Mouse (Mus musculus) skeletal muscle tissue, adult 2 months (tissue): ENCODE data around the gene Hsf4.

ENCODE experiments used
- DNase-seq: peaks from one replicate; pipeline ENCODE4 v3.0.0-alpha.2; 2012; ENCODE audit warnings: low read depth, low spot score

Gene Hsf4

DNA sequence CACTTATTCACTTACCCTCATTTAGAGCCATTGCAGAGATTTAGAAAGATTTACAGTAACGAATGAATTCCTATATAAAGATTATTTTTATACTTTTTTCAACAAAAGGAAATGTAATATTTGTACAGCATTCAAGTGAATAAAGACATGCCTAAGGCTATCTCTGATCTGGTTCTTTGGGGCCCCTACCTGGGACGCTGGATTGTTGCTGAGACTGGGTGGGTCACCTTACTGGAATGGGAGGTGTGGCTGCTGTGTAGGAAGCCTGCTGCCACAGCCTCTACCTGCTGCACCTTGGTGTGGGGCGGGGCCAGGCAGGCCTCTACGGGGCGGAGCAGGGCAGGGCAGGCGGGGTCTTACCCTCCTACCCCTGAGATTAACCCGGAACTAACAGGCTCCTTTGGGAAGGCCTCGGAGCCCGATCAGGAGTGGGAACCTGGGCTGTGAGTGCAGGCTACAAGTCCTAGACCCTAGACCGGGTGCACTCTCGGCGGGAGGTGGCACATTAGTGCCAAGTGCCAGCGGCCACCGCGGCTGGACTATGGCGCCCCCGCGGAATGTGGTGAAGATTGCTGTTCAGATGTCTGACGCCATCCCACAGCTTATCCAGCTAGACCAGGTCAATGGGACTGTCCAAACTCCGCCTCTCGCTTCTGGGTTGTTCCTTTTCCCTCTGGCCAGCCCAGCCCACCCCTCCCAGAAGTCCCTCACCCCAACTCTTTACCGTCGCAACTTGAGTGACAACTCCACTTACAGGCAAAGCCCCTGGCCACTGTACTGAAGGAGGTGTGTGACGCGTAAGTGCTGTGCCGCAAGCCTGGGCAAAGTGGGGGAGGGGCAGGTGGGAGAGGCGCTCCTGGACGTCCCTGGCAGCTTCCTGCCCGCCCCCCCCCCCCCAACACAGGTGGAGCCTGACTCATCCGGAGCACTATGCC is 35.9 kb downstream of the Hsf4 start, which contains the start of gene Elmo3:
Elmo3 (plus strand) TSS at position 391 of the 935 bp plus-strand sequence.
- no peak for DNase-seq

DNA sequence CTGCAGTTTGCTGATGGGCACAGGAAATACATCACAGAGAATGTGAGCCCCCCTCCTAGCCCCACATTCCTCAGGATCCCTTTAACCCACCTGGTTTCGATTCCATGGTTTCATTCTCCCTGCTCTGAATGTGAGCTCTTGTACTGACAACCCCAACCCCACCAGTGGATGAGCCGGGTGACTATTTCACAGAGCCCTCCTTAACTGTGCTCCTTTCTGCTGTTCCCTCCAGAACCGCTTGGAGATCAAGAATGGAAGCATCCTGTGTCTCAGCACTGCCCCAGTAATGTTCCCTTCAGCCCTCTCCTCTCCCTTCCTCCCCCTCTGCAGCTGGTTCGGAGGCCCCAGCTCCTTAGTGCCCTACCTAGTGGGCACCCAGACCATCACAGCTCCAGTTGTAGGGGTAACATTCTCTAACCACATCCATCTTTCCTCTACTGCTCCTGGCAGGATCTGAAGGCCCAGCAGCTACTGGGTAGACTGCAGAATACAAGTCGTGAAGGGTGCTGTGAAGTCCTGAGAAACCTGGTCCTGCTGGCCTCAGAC is 36.6 kb downstream of the Hsf4 start:
- no peak for DNase-seq

DNA sequence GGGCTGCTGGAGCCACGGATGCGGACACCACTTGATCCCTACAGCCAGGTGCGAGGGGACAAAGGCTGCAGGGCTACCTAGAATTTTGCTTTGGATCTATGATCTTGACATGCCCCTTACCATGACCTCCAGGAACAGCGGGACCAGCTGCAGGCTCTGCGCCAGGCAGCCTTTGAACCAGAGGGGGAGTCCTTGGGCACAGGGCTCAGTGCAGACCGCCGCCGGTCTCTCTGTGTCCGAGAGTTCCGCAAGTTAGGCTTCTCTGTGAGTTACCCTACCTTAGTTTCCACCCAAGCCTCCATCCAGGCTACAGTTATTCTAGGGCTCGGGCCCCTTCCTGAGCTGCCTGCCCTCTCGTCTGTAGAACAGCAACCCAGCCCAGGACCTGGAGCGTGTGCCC is 38.1 kb downstream of the Hsf4 start:
- DNase-seq = no peak

DNA sequence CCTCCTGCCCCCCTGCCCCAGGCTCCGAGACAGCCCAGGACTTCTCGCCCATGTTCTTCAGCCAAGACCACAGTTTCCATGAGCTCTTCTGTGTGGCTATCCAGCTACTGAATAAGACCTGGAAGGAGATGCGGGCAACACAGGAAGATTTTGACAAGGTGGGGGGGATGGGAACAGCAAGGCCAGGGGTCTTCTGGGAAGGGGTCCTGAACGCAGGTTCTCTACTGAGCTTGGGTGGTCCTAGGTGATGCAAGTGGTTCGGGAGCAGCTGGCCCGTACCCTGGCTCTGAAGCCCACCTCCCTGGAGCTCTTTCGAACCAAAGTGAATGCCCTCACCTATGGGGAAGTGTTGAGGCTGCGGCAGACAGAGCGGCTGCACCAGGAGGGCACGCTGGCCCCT is 38.8 kb downstream of the Hsf4 start:
- DNase-seq = no peak

DNA sequence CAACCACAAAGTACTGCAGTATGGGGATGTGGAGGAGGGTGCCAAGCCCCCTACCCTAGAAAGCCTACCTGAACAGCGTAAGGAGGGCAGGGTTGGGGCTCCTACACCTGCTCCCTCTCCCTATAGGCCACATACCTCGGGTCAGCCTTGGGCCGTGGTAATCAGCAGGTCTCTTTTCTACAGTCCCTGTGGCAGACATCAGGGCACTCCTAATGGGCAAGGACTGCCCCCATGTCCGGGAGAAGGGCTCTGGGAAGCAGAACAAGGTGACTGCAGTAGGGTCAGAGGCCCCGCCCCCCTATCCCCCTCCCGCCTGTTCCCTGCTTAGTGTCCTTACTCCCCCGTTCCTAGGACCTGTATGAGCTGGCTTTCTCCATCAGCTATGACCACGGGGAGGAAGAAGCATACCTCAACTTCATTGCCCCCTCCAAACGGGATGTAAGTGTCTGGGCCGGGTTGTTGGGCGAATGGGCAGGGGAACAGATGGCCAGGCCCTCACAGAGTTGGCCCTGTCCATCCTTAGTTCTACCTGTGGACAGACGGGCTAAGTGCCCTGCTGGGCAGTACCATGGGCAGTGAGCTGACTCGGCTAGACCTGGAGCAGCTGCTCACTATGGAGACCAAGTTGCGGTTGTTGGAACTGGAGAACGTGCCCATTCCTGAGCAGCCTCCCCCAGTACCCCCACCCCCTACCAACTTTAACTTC is 39.7 kb downstream of the Hsf4 start:
- no peak for DNase-seq

DNA sequence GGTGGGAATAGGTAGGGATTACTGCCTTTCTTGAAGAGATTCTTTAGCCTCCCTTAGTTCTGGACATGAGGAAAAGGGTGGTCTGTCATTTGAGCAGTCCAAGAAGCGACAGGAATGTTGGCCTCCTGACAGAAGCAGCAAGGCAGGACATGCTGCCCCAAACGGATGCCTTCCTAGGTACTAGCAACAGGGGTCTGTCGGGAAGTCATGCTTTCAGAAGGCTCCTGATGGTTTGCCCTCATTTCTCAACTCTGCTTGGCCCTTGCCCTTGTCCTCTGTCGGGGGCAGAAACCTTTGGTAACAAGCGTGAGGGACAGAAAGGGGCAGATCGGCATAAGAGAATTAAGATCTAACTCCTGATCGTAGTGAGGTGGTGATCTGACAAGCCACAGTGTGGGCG is 40.5 kb downstream of the Hsf4 start:
- DNase-seq = no peak

DNA sequence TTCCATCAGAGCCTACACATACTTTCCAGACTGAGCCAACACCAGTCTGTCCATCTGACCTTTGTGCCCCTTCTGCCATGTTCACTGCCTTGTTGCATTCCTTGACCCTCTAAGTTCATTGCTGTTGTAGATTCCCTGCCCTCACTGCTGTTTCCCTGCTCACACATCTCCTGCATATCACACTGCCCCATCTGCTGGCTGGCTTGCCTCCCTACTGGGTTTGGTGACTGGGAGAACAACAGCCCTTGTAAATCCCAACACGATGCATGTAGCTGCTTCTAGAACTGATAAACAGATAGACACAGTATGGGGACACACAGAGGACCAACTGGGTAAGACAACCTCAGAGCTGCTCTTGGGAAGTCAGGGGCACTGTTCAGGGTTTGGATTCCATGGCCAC is 42.1 kb downstream of the Hsf4 start:
- no peak for DNase-seq

DNA sequence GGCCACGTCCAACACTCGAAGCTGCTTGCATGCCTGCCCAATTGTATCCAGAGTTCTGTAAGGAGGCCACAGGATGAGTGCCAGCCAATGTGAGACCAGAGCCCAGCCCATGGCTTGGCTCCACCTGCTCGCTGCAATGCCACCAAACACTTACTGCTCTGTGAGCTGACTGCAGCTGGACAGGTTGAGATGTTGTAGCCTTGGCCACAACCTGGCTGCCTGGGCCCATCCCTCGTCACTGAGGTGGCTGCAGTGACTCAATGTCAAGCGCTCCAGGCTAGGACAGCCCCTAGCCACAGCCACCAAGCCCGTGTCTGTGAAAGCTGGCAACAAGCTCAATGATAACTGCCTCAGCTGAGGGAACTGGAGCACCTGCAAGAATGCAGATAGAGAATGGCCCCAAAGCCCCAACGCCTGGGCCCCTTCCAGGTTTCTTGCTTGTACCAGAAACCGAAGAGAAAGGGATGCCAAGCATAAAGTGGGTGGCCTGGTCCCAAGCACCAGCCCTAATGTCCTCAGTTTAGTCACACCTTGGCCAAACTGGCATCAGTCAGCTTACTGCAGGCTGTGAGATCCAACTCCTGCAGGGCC is 43.4 kb downstream of the Hsf4 start:
- no peak for DNase-seq

DNA sequence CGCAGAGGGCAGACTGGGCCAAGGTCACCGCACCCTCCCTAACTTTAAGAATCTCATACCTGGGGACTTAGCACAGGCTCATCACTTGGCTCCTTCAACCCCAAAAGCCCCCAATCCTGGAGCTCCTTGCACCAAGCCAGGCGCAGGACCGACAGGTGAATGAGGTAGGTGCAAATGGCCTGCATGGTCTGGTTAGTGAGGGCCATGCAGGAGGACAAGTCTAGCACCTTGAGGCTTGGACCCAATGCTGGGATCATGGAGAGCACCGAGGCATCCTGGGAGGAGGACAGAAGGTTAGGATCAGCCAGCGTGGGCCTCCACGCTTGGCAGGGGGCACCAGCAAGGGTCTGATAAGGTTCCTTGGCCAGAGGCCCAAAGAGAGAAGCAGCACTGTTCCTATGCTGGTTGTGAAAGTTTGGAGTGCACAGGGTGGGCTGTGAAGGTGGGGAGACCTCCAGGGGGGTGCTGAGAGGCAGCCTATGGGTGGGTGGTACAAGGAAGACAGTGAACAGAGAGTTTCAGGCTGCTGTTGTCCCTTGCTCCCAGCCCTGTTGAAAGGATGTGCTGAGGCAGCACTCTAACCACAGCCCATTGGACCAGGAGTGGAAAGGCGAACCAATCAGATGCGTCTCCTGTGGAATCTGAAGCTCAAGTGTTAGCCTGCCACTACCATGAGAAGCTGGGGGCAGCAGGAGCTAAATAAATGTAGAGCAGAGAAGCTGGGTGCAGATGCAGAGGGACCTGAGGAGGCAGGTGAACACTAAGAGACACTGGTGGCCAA is 44.2 kb downstream of the Hsf4 start:
- no peak for DNase-seq

DNA sequence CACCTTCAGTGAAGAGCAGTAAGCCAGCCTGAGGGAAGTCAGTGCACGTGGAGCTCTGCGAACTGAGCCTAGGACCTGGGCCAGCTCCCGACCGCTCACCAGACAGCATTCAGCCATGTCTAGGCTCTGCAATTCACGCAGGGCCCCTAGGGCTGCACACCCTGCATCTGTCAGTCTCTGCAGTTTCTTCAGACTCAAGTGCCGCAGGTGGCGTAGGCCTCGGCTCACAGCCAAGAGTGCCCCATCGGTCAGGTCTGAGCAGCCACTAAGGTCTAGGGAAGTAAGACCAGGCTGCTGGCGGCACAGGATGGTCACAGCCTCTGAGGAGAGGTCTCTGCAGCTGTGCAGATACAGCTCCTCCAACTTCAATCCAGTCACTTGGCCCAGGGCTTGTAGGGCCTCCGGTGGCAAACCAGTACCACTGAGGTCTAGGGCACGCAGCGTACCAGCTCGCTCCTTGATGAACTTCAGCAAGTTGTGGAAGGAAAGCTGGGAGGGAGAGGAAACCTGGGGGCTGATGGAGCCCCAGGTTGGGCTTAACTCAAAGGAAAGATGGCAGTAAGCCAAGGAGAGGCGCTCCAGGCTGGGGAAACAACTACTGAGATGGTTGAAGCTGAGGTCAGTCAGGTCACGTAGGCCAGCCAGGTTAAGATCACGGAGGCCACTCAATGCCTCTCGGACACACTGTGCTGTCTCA is 45.6 kb downstream of the Hsf4 start:
- DNase-seq = no peak

DNA sequence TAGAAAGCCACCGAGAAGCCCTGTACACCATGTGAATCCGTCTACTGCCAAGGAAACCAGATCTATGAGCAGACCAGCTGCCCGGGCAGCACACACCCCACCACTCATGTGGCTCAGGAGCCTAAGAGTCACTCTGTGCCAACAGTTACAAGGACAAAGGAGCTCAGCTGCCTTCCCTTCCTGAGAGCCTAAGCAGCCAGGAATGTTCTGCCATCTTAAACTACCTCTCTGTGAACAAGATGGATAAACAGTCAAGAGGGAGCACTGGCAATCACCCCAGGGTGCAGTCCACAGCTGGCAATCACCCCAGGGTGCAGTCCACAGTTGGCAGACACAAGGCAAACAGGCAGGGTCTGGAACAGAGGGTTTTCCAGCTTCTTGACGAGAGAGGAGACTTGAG is 48.3 kb downstream of the Hsf4 start:
- DNase-seq = peak; percentile 79

DNA sequence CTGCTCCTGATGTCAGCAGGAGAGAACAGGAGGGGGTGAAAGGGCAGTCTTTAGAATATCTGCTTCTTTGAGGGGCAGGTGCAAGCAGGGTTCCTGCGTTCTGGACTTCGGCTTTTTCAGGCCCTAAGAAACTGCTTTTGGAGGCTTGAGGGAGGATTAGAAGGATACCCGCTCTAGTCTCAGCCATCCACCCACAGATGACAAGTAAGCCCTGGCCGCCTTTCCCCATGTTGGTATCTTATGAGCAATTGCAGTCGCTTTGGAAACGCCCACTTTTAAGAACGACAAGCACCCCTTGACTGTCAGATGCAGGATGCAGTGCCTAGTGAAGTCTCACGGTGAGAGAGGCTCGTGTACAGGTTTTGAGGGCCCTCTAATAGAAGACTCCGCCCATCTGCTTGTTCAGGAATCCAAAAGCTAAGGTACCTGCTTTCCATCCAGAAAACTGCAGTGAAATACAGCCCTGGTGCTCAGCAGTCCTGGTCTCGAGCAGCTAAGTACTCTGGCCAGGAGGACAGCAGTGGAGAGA is 49.1 kb downstream of the Hsf4 start:
- DNase-seq = no peak

DNA sequence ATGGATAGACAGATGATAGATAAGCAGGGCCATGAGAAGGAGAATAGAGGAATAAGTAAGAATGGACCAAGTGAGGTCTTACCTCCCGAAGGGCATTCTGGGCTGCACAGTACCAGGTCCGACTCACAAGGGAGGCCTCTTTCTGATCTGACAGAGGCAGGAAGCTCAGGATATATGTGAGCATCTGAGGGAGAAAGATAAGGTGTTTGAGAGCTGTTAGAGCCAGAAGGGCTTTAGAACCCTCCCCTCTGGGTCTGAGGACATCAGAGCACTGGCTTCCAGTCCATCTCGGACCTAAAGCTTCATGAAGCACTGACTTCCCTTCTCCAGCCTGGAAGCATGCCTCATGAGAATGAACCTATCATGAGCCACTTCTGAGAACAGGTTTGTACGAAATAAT is 53.6 kb downstream of the Hsf4 start:
- DNase-seq = no peak
